Mouse (Mus musculus) layer of hippocampus, postnatal 25 days (tissue): ENCODE measurements around the gene Foxp1. TPM values are rescaled to one million over a fixed set of nuclear protein-coding genes. Genes with fewer than 3 reads are reported as not detected.

ENCODE experiments used
- DNase-seq, 2 experiments: peaks; one replicate each; pipeline ENCODE4 v3.0.0; 2022; ENCODE audit warnings: mixed read lengths in 2 of 2, low spot score in 1 of 2; ENCODE audit errors: extremely low spot score in 1 of 2
- total RNA-seq, 2 experiments: library from RNA; stranded (reverse); gene quantifications; 2 replicates each; pipeline ENCODE4 v1.2.3; 2021

The Foxp1 gene
- total RNA-seq, 2 experiments from 2014 or later, result 85.7 to 92.0 TPM

DNA sequence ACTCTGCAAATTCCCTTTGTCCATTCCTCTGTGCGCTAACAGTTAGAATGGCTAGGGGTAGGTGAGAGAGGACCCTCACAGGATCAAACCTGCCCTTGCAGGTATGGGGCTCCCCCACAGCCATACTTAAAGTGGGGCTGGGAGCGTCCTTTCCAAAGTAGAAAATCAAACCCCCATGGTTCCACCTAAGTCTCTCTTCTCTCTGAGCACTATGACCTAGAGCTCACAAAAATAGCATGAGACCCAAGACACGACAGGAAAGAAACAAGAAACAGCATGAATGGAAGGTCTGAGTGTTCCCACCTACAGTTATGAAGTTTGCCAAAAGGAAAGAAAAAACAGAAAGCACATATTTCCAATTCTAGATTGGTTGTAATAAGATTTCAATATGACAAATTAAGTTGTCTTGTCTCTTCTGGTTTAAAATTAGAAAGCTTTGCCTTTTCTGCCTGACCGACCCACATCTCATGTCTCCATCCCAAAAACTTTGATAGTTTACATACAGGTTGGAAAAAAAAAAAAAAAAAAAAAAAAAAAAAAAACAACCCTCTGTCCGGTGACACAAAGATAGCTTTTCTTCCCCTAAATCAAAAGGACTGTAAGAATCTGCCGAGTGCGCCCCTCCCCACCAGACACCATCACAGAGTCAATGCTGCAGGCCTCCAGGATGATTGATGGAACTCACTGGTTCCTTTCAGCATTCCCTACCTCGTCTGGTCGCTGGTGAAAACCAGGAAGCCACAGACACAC lies 183.8 kb downstream of the Foxp1 start:
- no peak for DNase-seq

DNA sequence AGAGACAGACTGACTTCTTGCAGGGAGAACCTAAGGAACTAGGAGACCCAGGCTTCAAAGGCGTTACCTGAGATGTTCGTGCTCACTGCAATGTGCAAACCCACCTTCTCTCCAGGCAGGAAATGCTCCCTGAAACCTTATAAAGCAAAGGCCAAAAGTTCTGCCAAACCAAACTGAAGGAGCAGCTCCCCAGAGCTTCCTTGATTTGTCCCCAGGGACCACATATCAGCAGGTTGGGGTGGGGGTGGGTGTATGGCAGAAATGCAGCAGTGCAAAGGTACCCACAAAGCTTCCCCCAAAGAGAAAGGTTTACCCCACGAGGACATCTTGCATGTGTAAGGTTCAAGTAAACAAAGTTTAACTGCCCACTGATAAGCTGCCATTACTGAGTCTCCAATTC lies 184.3 kb downstream of the Foxp1 start:
- no peak for DNase-seq

DNA sequence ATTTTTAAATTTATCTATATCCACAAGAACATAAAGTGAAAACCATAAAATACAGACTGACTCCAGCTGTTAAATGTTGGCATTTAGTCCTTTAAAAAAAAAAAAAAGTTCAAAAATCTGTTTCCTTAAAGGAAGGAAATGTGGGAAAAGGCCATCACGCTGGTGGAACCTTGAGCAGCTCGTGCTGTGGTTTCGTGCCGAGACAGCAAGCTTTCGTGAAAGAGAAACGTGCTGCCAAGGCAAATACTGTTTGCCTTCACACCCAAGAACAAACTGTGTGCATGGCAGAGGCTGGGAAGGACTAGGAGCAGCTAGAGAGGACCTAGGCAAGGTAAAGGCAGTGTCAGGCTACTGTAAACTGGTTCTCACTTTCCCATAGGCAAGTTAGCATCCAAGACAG lies 184.9 kb downstream of the Foxp1 start:
- DNase-seq, result no peak

DNA sequence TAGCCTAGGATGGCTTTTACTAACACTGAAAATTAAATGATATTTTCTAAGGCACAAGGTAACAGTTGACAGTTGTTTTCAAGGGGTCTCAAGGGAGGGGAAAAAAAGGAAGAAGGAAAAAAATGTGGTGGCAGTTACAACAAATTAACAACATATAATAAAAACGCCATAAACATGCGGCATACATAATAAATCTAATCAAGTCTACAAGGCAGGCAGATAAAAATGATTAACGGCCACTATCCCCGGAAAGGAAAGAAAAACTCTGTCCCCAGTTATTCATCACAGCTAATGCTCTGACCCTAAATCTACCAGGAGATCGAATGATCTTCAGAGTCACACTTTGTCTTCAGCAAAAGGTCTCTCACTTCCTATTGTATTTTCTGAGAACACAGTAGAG lies 186.3 kb downstream of the Foxp1 start:
- no peak for DNase-seq

DNA sequence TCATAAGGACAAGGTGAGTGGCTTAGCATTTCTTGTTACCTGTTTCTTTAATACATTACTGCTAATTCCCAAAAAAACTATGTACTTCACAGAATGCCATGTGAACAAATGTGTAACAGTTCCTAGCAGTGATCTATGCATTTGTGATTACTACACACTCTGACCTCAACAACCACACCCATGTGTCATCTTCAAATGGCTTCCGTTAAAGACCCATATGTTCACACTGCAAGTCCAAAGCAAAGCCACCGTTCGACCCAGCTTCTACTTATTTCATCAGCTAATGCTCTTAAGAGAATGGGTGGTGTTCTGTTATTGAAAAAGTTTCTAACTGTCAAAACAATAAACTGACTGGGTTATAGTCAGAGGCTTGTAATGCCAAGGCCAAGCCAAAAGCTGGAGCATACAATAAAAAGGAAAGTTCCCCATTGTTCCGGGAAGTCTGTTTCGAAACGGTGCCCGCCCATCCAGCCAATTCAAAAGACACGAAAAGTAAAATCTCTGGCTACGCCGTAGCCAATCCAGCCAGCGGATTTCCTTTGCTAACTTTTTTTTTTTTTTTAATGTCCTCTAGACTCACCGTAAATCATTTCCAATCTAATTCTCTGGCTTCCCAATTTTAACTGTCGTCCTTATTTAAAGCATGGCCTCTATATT lies 187.2 kb downstream of the Foxp1 start:
- DNase-seq, result no peak

DNA sequence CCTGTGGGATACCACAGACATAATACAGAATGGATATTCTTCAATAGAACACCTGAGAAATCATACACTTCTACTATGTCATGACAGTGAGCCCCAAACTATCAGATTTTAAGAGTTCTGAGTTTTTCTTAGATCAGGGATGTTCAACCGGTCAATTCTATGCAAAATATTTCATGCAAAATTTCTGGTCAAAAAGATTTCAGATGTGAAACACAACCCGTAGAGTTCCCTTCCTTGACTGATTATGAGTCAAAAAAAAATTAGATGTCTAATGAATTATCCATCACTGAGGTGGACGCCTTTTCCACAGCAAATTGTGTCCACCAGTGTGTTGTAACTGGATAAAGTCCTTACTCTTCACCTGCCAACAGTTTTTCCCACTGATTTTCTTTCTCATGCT lies 188.3 kb downstream of the Foxp1 start:
- no peak for DNase-seq

DNA sequence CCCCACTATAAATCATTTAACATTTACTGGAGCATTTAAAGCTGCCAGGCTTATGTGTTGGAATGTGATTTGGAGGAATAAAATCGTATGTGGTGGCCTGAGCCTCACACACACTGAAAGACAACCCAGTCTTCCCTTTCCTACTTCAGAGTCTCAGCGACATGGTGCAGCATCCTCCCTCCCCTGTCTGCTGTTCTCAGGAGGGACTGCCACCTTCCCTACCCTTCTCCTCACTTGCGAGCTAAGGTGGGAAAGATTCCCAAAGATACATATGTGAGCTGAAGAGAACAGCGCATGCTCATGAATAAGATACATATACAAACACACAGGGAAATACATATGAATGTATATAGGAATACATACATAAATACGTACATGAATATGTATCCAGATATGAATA lies 189.4 kb downstream of the Foxp1 start:
- DNase-seq, result no peak

DNA sequence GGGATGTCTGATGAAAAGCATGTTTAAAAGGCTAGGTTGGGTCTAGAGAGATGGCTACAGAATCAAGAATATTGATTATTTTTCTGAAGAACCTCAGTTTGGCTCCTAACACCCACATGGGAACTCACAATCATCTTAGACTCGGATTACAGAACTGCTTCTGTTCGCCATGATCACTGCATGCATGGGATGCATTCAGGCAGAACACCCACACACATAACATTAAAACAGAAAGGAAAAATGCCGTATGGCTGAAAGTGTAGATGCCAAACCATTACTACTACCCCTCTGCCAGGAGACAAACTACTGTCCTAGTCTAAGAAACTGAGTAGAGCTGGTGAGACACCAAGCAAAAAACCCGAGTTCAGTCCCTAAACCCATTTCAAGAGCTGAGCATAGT lies 192.4 kb downstream of the Foxp1 start:
- no peak for DNase-seq

DNA sequence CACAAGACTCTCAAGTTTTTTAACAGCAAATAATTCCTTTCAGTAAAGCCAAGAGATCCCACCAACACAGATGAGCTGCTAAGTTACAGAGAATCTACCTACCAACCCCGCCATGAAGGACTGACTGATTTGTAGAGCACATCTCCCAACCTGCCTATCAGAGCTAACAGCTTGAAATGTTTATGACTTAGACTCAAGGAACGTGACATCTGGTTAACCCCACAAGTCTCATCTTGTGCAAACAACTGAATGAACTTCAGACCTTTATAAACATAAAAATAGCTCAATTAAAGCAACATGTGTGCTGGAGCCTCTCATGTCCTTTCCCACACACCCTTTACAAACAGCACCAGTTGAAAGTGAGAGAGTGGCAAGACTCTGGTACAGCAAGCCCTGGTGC lies 193.9 kb downstream of the Foxp1 start:
- no peak for DNase-seq

DNA sequence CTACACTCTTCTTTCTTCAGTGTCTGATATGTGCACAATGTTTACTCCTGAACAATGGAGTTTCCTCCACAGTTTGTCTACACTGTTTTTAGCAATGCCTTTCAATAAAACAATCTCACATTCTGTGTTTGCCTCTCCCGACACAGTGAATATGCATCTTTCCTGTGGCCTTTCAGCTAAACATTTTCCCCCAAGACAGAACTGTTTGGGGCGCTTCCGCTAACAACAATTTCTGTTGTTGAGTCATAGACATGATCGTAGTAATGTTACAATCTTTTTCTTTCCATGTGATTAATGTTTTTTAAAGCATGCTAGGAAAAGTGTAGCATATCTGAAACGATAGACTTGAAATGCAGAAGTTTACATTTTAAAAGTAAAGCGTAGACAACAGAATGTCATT lies 194.4 kb downstream of the Foxp1 start:
- no peak for DNase-seq

DNA sequence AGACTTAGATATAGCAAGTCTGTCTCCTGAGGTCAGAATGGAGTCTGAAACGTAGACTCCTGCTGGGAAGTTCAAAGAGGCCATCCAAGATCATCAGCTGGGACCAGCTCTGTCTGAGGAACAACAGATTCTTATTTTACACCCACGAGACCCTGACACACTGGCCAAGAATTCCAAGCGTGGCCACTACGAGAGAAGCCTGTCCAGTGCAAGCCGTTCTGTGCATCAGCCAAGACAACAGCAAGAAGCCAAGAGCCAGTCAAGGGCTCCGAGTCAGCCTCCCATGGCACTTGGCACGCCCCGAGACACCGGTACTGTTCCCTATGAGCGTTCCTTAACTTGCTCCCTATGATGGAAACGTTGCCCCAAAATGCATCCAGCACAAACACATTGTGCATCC lies 194.8 kb downstream of the Foxp1 start:
- DNase-seq, result no peak

DNA sequence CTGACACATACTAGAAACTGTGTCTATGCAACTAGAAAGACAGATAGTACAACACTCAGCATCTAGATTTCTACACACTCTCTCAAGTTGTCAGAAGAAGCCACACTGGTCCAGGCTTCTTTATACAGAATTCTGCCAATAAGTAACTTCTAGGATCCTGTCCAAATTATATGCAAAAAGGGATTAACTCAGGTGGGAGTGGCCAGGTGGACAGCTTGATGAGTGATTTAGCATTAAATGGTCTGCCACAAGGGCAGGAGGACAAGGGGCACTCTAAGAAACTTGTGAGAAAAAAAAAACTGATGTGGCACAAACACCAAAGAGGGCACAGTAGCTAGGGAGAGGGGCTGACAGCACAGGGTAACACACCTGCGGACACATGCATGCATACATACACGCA lies 196.6 kb downstream of the Foxp1 start:
- DNase-seq, result no peak

DNA sequence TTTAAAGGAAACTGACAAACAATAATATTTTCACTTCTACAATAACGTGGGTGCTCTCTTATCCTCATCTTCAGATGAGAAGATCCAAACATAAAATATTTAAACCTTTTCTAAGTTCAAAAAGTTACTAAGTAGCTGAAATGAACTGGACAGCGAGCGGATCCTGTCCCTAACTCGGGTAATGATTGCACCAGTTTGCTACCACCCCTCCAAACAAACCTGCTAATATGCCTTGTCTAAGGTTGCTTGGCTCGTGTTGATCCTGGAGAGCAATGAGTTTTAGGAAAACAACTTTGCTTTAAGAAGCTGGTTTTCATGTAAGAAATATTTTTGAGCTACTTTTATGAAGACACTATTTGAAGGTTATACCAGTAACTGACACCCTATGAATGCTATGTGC lies 197.1 kb downstream of the Foxp1 start:
- DNase-seq, result no peak

DNA sequence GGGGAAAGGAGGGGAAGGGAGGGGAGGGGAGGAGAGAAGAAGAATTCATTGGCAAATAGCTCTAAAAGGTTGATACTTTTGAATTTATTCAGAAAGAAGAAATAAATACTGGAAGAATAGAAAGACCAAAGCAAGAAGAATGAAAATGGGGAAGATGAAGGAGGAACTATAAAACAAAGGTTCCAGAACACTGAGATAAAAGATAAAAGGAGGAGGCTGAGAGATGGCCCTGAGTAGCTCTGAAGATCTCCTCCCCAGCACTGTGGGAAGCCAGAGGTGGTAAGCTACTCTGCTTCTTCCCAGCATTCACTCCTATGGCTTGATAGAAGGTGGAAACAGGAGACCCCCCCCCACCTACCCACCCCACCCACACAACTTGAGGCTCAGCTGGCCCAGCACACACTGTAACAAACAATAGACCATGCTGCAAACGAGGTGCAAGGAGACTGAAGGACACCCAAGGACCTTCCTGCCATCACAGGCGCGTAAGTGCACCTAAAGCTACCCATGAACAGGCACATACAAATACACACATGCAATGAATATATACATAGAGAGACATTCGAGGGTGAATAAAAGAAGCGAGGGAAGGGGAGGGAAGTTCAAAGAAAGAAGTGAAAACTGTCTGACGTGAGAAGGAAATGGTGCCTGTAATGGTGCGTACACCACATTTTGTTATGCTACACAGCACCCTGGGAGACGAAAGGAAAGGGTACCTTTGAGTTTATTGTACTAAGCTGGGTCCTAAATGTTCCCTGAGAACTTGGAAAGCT lies 200.2 kb downstream of the Foxp1 start:
- DNase-seq, result no peak

DNA sequence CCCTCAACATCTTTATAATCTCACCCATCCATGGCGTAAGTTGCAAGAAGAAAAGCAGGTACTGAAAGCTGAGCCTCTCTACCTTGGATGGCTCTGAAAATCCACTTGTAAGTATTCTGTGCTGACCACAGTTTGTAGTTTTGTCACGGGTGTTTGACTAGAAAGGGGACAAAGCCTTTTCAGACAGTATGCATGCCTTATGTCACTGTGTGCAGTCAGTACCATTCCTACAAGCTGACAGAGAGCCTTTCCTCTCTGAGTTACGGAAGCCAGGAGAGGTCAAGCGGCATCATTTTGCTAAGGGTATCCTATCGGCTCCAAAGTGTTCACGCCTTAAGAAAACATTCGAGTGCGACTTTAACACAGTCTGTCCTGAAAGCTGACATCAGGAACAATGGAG lies 202.1 kb downstream of the Foxp1 start:
- no peak for DNase-seq

DNA sequence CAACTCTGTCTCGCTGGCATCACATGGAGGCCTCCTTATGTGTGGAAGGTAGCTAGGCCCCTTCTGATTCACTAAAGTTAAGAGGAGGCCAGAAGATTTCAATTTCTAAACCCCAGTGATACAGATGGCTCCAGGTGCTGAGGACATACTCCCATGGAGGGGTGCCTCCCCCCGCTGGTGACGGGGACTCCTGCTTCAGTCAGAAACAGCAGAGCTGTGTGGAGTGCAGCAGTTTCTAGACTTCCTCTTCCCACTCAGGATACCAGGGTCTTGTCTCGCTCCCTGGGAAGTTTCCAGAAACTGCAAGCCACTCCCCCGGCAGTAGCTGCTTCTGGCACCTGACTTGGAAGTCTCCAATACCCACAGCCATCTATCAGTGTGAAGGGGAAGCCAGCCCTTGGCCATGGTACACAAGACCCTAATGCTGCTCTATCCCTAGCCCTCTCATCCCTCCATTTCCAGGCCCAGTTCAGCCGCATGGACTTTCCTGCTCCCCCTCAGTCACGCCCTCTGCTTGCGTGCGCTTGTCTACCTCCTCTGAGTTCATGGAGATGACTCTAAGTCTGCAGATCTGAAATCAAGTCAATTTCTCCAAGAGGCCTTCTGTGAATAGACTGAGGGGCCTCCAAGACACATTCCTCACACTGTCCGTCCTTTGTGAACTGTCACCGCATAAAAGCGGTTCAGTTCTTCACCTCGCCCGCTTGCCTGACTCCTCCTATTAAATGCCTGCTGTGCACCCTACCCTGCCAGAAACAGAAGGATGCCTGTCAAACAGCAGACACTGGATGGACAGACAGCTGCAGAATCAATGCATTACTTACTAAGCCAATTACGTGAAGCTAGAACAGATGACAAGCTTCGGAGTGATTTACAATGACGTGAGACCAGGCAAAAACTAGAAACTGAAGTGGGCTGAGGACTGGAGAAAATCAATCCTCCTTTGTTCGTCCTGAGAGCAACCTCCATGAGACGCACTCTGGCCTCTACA lies 202.8 kb downstream of the Foxp1 start:
- no peak for DNase-seq

DNA sequence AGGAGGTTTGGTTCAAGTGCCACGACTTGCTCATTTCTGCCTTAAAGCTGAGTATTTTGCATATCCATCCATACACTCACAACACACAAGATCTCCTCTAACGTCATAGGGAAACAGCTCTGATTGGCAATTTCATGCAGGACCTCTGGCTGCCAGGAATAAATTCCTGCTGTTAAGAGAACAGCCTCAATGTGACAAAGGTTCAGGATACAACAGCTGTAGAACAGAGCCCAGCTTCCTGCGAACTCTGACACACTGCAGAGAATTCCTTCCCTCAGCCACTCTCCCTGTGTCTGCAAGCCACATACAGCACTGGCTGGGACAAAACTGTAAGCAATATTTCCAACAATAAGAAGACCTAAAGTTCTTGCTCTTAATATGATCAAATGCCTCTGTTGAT lies 207.8 kb downstream of the Foxp1 start:
- DNase-seq, result no peak

DNA sequence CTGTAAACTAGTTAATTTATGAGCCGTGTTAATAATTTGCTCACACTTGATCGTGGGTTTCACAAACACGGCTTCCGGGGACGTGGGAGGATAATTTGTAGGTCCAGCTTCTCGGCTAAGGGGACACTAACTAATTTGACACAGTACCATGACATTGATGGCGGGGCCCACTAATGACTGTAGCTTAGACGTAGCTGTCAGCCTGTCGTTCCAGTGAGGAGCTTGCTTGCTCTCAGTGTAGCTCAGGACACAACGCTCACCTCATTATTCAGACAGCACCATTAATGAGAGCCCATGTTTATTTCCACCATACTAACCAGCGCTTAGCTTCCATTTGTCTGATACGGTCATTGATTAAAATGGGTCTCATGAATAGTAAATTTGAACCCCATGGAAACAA lies 212.0 kb downstream of the Foxp1 start:
- DNase-seq, result no peak

DNA sequence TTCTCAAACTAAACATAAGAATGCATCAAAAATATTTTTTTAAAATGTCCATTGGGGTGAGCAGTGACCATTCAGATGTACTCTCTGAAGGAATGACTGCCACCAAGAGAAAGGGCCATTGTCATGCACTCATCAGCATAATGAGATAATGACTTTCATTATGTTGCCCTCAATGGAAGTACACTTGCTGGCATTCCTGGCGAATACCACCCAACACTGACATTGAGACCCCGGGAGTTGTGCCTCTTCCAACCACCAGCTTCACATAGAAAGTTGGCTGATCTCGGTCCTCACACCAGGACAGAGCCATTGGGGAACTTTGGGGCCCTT lies 212.4 kb downstream of the Foxp1 start:
- DNase-seq, result no peak

DNA sequence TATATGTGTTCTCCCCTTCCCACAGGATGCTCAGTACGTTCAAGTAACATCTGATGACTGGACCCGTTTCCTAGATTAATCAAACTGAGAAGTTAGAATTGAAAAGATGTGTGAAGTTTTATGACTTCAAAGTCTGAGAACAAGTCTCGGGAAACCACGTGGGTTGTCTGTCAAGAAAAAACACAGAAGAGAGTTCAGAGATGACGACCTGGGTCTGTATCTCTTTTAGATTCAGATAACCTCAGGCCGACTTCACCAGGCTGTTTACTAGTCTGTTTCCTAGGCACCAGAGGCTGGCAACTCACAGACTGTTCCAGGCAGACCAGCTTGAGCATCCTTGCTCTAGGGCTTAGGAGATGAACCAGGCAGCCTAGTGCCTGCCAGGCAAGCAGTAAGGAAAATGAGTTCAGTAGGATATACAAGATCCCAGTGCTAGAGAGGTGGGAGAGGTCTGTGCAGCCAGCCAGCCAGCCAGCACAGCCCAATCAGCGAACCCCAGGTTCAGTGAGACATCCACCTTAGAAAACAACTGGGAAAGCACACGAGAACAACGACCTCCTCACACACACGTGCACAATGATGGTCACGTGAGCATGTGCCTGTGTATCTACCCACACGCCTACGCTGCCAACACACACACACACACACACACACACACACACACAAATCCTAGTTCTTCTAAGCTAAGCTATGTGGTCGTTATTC lies 212.9 kb downstream of the Foxp1 start:
- DNase-seq, result no peak
